Mouse (Mus musculus): Measurements from ENCODE around the gene Tapbp.
"Not testable (repeated sequence)": the region's sequence is repeated elsewhere in the genome, so short reads cannot be mapped to it uniquely, and the experiment has no call there.

DNA sequence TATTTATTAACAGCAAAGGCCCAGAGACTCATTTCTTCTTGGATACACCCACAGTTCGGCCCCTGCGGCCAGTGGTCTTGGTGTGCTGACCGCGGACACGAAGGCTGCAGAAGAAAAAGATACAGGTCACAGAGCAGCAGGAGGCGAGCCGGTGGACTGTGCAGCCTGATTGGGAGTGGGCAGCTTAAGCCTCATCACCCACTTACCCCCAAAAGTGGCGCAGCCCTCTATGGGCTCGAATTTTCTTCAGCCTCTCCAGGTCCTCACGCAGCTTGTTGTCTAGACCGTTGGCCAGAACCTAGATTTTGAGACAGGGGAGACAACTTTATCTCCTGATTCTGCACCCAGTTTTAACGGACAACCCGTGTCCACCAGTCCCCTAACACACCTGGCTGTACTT, 36.3 kb downstream of the Tapbp start:
- not testable (repeated sequence) for TF ChIP-seq CTCF (IDR thresholded peaks at IDR 0.05; ENCODE audit: low read depth, low read length); POLR2A (IDR thresholded peaks at IDR 0.05; ENCODE audit: borderline replicate concordance, low read depth, low read length)
